Mouse (Mus musculus) c-Kit-positive CD71-positive TER-119-positive erythroid progenitor cells, embryonic 14.5 days (primary cell): ENCODE measurements around the gene Greb1.

Source experiments
- DNase-seq: peaks from one replicate; pipeline ENCODE4 v3.0.0-alpha.2; 2013; ENCODE audit warnings: low spot score

Gene Greb1

DNA sequence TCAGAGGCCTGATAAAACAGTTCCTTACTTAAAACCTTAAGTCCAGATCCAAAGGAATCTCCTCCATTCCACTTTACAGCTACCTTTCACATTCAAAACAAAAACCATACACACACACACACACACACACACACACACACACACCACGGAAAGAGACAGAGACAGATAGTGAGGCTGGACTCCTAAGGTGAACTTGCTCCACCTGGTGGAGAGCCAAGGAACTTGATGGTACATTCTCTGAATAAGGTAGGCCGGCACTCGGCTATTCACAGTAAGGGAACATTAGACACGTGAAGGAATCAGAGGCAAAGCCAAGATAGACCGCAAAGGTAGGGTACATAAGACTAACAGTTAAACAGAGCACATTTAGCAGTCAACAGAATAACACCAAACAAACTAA, 4.8 kb upstream of the Greb1 start:
- DNase-seq = peak; percentile 46

DNA sequence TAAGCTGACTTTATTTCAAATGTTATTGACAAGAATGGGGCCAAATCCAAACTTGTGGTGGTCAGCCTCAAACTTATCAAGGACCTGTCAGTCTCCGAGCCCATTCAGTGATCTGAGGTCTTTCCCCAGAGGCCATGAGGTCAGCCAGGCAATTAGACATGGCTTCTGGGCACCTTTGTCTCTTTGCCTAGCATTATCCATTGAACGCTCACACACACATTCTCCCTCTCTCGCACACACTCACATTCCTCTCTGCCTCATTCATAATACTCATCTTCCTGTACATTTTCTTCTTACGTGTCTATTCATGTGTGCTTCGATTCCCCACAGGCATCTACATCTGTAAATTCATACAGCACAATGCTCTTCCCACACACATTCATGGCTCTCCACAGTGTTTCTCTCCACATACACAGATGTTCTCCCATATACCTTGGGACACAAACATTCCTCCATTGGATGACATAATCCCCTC, 3.3 kb upstream of the Greb1 start:
- DNase-seq = no peak

DNA sequence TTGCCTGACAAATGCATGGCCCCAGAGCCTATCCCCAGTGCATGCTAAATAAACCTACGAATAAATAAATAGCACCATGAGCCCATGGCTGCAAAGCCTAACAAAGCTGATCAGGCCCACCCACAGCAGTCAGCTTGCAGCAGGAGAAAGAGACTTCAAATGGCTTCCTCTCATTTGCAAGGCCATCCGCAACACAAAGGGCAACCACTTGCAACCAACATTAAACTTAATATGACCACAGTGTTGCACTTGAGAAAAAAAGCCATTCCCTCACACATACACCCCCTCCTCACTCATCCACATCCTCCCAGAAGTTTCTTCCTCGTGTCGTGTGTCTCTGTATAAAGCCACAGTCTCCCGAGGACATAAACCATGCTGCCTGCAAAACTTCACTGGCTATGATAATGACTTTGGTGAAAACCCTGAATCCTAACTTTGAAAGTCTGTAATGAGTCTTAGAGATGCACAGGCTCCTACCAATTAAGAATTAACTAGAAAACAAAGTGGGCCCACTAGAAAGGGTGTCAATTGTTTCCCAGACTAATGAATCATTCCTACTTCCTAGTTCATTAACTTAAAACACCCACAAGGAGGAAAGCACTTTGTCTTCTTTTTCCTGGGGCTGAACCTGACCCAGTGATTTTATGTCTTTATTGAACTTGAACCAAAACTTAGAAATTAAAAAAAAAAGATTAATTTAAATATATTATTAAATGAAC, 2.7 kb upstream of the Greb1 start:
- no peak for DNase-seq

DNA sequence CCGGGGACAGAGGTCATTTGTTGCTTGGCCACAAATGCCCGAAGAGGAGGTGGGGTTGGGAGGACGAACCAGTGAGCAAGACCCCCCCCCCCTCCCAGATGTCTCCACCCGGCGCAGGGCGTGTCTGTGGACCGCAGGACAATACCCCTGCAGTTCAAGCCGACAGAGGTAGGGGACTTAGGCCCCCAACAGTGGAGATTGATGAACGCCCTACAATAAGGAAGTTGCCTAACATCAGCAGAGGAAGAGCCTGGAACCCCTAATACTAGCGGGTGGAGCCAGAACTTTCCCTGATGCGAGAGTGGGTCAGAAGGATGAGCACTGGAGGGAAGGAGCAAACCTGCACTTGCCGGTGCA, 251 bp upstream of the Greb1 start:
- no peak for DNase-seq

DNA sequence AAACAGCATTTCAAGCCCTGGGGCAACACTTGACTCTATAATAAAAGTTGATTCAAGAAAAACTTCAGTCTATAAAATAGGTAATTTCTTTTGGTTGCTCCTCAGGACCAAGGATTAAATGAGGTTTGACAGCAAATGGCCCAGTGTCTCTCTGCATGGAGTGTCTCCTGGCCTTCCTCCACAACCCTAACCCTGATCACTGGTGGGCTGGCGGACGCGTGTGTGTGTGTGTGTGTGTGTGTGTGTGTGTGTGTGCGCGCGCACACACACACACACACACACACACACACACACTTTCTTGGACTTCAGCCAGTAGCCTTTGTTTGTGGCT, 793 bp downstream of the Greb1 start:
- DNase-seq = no peak

DNA sequence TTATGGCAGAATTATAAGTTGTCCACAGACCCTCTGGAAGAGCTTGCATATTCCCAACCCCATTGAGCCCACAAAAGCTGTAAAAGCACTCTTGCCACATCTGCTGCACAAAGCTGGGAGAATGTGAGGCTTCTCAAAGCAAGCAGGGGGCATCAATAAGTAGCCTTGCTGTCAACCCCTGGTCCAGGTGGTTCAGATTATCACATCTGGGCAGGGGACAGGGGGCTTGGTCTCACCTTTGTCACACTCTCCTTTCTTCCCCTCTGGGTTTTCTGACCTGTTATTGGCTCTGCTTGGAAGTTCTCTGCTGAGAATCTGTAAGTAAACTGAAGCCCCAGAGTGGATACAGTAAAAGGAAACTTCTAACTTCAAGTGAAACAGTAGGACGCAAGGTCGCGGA, 1.8 kb downstream of the Greb1 start:
- DNase-seq = no peak

DNA sequence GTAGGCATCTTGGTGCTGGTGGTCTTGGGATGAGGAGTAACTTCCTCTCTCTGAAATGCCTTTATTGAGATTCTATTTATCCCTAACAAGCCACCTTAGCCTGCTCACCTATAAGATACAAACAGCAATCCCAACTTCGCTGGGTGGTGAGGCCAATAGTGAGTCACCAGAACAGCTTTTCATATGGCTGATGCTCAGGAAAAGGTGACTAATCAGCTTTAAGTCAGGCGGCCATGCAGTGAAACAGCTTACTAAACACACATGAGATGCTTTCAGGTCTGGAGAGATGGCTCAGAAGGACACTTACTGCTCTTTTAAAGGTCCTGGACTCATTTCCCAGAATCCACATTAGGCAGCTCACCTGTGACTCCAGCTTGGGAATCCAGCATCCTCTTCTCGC, 4.9 kb downstream of the Greb1 start:
- DNase-seq = no peak

DNA sequence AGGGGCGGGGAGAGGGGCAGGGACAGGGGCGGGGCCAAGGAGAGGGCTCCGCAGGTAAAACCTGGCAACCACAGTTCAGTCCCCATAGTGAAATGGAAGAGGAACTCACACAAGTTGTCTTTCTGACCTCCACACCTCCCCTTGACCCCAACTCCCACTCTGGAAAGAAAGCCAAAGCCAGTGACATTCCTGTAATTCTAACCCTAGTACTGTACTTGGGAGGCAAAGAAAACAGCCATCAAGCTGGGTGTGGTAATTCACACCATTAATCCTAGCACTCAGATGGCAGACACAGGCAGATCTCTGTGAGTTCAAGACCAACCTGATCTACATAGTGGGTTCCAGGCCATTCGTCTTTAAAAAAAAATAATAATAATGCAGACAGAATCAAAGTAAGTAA, 7.3 kb downstream of the Greb1 start:
- DNase-seq = no peak

DNA sequence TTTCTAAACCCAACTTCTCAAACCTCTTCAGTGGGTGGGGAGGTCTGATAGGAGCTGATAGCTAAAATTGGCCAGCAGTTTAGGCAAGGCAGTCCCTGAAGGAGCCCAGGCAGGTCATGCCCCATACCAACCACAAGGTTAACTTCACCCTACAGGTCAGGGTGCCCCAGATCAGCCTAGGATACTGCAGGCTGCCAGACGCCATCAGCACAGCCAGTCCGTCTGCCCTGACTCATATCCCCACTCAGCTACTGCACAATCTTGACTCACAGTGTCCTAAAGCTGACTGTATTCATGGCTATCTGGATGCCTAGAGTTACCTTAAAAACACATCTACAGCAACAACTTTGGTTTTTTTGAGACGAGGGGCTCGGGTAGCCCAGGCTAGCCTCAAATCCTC, 10.2 kb downstream of the Greb1 start:
- DNase-seq = no peak

DNA sequence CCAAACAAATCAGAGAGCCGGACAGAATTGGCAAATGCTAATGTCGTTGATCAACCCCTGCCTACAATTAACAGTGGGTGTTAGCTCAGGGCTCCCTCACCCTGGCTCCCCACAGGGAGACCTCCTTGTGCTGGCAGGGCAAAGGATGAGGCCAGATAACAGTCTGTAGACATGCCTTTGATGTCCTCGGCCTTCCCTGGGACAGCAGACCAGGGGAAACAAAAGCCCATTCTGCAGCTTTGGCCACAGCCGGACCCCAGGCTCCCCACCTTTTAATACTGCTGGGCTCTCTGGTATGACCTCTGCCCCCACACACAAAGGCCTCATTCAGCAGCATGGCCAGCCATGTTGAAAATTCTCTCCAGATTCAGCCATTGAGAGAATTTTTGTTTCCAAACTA, 10.9 kb downstream of the Greb1 start:
- DNase-seq = no peak

DNA sequence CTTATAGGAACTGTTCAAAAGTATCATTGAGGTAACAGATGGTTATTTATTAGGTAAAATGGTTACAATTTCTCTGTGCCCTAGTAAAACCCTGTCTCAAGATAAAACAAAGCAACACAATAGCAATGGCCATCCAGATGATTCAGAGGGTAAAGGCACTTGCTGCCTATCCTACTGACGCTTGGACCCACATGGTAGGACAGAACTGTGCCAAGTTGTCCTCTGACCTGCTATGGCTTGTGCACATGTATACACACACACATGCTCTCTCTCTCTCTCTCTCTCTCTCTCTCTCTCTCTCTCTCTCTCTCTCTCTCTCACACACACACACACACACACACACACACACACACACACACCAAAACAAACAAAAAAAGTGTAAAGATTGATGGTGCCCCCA, 11.5 kb downstream of the Greb1 start:
- no peak for DNase-seq

DNA sequence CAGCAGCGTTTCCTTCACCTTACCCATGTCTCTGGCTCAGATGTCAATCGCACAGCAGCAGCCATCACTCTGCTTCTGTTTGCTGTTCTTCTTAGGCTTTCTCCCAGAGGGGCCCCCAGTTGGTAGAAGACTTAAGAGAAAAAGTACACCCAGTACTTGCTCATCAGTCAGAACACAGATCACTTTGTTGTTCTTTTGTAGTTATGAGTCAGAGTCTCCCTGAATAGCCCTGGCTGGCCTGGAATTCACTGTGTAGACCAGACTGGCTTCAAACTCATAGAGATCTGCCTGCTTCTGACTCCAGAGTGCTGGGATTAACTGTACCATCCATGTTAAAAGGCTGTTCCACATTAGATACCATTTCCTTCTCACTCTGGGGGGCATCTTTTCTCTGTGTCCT, 12.1 kb downstream of the Greb1 start:
- no peak for DNase-seq

DNA sequence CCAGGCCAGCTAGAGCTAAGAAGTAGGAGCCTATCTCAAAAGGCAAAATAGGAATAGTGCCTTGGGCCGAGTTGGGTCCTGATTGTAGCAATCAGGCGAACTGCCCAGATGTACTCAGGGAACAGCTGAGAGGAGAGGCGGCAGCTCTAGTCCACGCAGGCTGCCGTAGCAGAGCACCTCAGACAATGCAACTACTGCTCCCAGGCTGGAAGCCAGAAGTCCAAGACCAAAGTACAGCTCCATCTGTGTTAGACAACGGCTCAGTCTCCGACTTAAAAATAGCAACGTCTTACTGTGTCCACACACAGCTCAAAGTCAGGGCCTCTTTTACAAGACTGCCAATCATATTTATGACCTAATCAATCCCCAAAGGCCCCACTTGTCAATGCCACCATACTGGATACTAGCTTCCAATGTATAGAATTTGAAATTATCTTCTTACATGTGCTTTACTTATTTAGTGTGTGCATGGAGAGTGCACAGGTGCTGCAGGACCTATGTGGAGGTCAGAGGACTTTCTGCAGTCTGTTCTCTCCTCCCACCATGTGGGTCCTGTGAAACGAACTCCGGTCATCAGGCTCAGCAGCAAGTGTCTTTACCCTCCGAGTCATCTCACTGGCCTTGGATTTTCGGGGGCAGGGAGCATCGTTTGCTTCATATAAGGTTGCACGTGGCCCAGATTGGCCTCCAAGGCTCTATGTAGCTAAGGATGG, 19.5 kb downstream of the Greb1 start:
- no peak for DNase-seq

DNA sequence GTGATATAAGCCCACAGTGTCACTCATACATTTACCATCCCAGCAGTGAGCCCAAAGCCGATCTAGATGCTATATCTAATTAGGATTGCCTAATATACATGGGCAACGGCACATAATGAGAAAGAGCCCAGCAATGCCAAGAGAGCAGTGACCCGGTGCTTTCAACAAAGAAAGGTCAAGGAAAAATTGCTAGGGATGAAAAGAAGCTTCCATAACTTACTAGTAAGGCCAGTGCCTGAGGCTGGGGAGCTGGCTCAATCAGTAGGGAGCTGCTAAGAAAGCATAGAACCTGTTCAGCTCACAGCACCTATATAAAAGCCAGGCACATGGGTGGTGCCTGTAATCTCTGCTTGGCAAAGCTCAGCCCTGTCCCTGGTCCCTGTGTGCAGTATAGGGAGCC, 20.4 kb downstream of the Greb1 start:
- no peak for DNase-seq

DNA sequence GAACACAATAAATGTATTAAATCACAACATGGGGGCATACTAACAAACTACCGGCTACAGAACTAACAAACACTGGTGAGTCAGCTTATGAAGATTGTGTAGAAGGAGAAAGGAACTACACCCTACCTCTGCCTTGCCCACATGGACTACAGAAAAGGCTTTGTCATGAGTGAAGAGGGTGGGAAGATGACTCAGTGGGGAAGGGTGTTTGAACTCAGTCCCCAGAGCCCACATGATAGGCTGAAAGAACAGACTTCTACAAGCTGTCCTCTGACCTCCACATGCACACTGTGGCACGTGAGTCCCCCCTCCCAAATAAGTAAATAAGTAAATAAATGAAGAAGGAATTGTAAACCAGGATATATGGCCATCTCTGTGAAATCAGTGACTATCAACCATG, 21.5 kb downstream of the Greb1 start:
- DNase-seq = no peak

DNA sequence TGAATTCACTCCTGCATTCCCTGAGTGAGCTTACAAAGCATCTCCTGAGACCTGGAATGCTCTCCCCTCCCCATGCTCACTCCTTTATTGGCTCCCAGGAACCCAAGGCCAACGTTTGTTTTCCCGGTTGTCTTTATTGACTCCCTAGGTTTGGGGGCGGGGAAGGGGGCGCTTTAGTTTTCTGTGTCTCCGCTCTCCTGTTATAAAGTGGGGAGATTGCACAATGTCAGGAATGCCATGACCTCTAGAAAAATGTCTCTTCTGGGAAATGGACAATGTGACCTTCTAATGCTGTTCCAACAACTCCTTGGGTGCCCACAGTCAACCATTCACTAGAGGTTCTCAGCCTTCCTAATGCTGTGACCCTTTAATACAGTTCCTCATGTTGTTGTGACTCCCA, 22.2 kb downstream of the Greb1 start:
- DNase-seq = no peak

DNA sequence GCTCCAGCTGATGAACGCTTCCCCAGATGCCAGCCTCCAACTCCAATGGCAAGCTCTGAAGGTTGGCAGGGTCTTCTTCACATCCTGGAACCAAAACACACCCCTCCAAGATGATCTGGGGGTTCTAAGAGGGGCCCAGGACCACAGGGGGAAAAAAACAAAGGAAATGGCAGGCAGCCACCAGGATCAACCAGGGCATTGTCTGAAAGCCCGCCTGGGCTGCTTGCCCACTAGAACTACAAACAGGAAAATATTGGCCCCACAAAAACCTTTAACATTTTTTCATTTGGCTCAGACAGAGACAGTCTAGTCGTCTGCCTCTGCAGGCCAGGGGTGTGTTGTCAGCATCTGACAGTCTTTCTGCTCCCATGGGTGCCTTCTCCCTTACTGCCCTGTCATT, 25.3 kb downstream of the Greb1 start:
- no peak for DNase-seq

DNA sequence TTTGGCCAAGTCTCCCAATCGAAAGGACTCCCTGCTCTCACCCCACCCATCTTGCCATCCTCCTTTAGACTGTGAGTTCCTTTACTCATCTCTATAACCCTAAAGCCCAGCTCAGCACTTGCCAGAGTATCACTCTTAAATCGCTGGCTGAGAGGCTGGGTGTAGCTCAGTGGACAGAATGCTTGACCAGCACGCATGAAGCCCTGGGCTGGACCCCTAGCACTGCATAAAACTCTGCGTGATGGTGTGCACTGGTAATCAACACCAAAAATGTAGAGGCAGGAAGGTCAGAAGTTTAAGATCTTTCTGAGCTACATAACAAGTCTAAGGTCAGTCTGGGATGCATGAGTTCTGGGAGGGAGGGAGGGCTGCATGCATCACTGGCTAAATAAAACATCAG, 26.1 kb downstream of the Greb1 start:
- DNase-seq = no peak

DNA sequence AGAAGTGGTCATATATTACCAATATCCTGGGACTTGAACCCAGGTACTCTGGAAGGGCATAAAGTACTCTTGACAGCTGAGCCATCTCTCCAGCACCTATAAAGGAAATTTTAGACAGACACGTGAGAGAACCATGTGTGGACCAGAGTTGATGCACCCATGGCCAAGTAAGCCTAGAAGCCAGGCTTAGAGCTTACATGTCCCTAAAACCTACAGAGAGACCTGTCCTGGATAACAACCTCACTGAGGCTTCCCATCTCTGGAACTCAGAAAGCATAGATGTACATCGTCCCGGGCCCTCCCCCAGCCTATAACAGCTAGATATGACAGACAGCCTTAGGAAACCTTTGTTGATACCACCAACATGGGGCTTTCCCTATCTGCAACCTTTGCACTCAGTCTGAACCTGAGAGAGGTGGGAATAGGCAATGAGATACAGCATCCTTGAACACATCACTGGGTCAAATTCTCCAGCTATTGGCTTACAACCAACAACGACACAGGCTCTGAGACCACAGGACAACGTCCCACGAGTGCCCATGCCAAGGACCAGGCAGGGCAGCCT, 31.0 kb downstream of the Greb1 start:
- DNase-seq = no peak

DNA sequence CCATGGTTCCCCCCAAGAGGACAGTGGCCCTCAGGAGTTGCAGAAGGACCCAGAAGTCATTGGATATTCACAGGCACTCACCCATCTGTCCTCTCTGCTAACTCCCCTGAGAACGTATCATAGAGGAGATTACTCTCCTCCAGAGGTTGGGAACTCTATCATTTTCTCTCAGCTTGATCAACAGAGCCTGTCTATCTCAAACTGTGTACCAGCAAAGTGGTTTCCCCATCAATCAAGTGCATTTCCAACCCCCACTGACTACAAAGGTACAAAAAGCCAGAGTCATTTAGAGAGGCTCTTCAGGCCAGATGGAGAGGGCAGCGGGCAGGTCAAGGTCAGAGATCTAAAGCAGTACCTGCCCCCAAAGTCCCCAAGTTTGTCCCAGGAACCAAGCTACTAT, 32.0 kb downstream of the Greb1 start:
- no peak for DNase-seq

DNA sequence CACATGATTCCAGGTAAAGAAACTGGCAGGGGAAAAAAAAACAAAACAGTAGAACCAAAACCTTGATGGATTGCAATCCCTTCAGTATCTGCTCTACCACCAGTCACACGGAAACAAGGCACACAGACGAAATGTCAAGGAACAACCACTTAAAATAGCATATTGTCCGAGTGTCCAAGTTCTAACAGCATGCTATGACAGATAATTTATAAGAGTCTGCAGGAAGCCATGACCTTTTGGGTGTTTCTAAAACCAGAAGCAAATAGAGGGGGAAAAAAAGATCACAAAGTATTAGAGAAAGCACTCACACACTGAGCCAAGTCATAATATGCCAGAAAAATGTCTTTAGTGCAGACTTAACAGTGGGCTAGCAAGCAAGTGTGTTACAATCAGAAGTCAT, 32.4 kb downstream of the Greb1 start:
- no peak for DNase-seq

DNA sequence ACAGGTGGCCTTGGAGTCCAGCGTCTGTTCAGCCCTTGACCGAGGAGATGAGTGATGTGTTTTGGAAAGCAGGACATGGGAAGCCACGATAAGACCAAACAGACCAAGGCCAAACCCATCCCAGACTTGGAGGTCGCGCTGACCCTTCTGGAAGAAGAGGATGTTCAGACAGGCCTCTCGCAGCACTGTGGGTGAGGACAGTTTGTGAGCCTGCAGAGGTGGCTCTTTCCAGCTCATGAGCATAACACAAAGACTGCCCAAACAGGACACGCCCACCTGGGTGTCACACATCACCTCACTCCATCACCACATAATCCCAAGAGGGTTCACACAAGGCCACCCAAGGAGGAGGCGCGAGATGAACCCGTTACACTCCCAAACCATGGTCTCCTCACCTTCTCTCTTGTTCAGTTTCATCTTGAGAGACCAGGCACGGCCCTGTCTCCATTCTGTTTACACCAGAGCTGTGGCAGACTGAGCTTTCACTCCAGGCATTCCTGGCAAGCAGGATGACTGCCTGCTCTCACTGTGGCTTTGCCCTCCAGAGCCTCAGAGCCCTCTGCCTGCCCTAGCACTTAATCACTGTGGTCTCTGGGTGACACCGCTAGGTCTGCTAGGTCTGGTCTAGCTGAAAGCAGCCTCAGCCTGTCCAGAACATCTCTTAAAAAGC, 35.8 kb downstream of the Greb1 start:
- DNase-seq = no peak
